Mouse (Mus musculus): ENCODE measurements around the gene Slc7a8. TPM values are rescaled to one million over a fixed set of nuclear protein-coding genes. Genes with fewer than 3 reads are reported as not detected.

Gene Slc7a8
- total RNA-seq (2021) = 10 to 100 TPM; 28.1 to 56.8 TPM
- long read RNA-seq, experiment 1, partial matches to known transcripts = 2 of 7 reads
- long read RNA-seq, experiment 1, other reads (novel, unspliced or antisense) = 5 of 7 reads
- long read RNA-seq, experiment 2, full-length matches to known transcripts = 3 of 5 reads
- long read RNA-seq, experiment 2, partial matches to known transcripts = 0 of 5 reads
- long read RNA-seq, experiment 2, other reads (novel, unspliced or antisense) = 2 of 5 reads

DNA sequence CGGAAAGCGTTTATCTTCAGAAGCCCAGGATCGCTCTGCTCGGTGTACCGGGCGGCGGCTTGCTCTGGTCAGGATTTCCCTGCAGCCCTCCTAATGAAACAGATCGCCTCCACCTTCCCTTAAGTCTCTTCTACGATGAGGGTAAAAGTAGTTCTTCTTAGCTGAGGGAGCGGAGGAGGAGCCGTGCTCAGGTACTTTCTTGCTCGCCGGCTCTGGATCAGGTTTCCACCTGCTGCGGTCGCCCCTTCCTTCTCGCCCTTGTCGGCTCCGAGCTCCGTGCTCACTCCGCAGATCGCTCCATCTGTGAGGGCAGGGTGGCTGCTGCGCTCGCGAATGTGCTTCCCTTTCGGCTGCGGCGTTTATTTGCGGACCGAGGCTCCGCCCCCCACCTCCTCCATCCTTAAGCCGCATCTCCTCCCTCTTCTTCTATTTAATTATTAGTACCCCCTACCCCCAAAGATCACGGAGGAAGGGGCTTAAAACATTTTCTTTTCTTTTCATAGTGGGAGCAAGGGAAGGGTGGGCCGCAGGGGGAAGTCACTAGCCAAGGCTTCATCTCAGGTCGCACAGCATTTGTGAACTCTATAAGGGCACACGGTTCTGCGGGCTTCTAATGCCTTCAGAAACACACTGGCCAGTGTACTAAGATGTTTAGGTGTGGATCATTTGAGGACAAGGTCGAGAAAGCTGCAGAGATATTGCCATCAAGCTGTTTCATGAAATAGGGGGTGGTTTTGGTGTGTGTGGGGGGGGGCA lies at the start of gene Slc7a8:
TSS of gene Slc7a8 (minus strand) at position 337 of the 756 bp plus-strand sequence.
- DNase-seq = peak; percentile 72 to 76

DNA sequence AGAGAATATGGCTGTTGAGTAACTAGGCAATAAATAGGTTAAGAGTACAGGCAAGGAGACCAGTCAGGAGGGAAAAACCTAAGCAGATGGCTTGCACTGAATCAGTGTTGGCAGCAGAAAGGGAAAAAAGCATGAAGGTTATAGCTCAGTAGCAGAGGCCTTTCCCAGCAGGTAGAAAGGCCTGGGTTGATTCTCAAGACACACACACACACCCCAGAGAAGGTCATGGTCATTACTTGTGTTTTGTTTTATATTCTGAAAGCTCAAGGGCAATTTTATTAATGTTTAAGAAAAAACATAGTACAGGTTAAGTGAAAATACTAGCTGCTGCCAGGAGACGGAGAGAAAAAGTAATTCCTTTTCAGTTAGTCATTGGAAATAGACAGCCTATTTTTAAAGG lies 42.0 kb upstream of the Slc7a8 start:
- DNase-seq = no peak

DNA sequence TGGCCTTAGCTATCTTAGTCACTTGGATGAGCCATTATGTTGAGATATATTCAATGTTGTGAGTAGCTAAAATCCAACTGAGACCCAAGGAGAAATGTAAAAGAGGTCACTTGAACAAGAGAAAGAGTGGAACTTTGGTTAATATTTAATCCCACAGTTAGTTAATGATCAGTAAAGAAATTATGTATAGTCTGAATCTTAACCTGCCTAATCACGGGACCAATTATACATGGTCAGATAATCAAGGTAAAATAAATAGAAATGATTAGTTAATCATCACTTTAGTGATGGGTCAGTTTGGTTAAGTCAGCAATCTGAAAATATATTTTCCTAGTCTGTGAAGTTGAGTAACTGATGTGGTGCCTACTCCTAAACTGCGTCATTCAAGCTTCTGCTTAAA lies 40.6 kb upstream of the Slc7a8 start:
- DNase-seq = no peak

DNA sequence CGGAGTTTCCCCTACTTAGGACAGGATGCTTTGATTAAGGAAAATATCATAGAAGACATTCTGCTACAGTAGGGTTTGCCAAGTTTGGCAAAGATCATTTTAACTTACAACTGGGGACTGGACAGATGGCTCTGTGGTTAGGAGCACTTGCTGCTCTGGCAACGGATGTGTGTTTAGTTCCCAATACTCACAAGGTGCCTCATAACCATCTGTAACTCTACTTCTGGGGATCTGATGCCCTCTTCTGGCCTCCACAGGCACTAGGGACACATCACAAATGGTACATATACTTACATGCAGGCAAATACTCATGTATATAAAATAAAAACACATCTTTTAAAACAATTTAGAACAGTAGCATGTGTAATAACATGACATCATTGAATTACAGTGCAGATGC lies 36.0 kb upstream of the Slc7a8 start:
- peak; percentile 44 to 53 for DNase-seq

DNA sequence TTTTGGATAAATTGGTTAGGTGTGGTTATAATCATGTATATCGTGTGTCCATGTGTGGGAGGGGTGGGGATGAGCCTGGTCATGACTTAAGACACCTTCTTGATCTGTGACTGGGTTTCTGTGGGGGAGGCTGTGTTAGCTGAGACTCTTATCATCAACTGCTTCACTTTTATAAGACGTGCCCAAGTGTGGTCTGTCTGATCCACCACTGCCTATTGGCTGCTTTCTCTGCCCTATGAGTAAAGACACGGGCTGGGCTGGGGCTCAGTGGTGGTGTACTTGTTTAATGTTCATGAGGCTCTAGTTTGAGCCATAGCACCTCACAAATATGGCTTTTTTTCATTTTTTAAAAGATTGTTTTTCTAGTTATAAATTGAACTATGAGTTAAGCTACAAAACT lies 34.0 kb upstream of the Slc7a8 start:
- no peak for DNase-seq

DNA sequence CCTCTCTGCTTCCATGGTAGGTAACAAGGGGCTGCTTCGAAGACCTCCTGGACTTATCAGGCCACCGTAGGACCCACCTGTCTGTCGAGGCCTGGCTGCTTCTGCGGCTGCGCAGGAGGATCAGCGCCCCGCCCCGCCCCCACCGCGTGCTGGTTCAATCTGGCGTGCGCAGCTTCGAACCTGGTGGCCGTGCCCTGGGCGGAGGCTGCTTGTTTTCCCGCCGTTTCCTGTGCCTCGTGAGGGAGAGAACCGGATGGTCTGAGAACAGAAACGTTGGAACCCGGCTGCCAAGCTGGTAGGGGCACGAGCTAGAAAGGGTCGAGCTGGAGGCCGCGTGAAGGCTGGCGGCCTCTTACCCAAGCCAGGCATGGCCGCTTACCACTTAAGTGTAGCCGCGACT lies 32.2 kb upstream of the Slc7a8 start, which contains the start of gene Rnf212b:
TSS of gene Rnf212b (plus strand) at position 151 of the 400 bp plus-strand sequence.
- no peak for DNase-seq

DNA sequence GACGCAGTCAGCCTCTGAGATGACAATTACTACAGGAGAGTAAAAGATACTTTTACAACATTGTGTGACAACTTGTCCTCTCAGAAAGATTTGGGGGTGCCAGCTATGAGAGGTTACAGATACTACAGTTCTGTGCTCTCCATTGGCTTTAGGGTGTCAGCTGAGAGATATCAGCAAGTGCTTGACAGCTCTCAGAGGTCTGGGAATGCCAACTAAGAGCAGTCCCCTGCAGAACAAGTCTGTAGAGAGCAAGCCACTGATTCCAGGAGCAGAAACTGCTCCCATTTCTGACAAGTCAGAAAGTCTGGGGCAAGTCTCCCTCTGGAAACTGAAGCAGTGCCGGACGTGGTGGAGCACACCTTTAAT lies 27.9 kb upstream of the Slc7a8 start:
- DNase-seq = no peak

DNA sequence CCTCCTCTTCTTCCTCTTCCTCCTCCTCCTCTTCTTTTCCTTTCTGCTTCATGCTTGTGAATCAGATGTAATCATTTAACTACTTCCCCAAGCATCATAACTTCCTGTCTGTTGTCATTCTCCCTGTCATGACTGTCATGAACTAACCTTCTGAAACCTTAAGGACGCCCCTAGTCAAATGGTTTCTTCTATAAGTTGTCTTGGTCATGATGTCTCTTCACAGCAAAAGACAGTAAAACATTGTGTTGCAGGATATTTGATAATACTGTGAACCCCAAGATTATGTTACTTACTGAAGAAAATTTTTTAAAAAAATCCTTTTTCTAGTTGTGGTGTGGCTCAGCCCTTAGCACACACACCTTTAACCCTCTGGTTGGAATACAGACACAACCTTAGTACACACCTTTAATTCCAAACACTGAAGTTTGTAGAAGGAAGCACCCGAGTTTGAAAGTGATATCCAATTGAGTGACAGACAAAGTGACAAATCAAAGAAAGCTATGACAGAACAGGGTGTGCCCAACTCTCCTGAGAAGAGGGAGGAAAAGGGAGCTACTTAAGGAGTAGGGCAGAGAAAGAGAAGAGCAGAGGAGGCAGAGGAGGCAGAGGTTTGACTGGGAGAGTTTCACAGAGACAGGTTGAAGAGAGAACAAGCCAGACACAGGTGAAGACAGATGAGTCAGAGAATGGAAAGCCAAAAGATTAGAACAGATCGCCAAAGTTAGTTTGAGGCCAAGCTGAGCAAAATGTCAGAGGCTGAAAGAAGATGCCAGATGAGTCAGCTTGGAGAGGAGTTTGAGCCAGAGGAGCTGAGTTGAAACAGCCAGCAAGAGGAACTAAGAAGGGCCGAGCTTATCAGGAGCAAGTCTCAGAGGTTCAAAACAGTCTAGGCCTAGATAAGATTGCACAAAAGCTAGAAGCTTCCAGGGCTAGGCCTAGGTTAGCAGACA lies 27.2 kb upstream of the Slc7a8 start:
- peak; percentile 38 to 48 for DNase-seq

DNA sequence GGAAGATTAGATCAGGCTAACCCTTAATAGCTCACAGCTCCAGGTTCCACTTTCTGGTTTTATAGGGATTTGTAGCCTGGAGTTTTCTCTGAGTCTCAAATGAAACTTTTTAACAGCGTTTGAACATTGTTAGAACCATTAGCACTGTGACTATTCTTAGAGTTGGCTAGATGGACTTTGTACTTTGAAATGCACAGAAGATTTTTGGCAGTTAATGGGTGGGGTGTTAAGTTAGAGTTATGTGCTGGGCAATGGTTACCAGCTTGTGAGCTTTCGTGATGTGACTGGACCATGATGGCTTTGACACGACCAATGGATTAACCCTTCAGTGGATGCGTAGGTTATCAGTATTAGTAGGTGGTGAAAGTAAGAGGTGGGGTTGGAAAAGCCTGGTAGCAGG lies 24.4 kb upstream of the Slc7a8 start:
- DNase-seq = no peak

DNA sequence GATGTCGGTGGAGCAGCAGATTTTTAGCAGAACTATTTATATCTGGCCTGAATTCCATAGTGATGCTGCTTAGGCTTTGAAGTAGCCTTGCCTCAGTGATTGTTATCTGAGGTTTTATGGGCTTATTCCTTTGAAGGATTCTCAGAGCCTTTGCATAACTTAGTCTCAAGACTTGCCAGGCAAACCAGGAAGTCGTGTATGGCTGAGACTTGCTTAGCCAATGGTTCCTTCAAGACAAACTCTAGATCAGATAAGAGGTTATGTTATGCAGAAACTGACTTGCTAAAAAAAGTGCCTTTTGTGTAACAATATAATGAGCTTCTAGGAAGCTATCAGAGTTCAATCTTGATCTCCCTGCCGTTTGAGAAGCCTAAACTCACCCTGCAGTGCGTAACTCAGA lies 20.7 kb upstream of the Slc7a8 start:
- no peak for DNase-seq

DNA sequence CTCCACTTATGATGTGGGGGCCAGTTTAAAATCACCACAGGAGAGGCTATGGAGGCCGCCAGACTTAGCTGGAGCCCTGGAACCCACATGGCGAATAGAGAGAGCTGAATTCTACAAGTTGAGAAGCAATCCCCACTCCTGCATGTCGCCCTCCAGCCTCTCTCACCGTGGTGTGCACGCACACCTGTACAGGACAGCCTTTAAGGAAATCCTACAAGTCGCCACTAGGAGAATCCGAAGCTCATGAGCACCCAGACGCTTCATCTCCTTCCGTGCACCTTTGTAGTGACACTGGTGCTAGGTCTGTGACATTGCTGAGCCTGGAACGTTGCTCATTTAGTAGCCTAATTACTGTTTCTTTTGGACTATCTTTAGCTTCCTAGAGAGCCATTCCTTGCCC lies 17.9 kb upstream of the Slc7a8 start:
- DNase-seq = no peak

DNA sequence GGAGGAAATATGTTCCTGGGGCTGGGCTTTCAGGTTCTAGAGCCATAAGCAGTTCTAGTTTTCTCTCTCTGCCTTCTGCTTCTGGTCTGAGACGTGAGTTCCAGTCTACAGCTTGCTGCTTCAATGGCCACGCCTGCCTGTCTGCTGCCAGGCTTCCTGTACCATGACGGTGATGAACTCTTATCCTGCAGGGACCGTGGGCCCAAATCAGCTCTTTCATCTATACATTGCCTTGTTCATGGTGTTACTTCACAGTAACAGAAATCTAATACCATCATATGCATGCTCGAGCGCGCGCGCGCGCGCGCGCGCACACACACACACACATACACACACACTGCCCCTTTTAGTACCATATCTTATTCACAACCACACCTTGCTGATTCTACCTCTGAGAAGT lies 15.0 kb upstream of the Slc7a8 start:
- no peak for DNase-seq

DNA sequence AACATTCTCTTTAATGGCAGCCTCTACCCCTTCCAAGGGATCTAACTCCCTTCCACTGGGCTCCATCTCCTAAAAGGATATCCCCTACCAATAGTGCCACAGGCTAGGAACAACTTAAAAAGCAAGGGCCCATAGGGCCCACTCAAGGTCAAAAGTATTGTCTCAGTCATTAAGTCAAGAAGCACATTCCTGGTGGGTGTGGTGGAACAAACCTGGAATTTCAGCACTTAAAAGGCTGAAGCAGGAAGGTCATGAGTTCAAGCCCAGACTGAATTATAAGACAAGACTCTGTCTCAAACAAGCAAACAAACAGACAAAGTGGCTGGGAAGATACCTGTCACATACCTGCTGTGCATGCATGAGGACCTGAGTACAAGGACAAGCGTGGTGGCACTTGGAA lies 14.2 kb upstream of the Slc7a8 start:
- DNase-seq = no peak

DNA sequence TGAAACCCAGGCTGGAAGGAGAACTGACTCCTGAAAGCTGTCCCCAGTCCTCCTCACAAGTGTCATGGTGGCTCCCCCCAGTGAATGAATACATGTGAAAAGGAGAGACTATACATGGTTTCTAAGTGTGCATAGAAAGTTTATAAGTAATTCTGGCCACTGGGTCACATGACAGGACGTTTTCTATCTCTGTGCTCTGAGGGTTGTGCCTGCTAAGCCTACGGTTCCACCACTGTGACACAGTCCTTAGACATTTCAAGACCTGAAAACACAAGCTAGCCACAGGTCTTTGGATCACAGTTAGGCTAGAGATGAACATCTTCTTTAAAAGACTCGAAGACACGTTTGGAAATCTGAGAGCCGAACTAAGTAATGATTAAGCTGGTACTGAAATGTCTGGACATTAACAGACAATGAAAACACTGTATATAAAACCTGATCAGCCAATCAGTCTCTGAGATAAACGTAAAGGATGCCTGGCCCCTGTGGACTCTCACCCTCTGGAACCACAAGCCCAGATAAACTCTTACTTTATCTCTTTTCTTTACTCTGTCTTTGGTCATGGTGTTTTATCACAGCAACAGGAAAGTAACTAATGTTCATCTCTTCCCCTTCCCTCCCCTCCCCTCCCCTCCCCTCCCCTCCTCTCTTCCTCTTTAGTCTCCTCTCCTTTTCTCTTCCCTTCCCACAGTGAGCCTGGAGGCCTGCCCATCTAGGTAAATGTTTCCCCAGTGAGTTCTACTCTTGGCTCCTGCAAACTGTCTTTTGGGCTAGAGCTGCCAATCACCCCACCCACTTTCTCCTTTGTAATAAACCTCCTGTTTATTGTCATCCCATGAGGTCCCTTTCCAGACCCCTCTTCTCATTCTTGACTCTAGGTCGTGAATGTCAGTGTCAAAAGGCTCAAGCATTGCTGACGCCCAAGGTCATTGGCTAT lies 12.4 kb upstream of the Slc7a8 start:
- no peak for DNase-seq

DNA sequence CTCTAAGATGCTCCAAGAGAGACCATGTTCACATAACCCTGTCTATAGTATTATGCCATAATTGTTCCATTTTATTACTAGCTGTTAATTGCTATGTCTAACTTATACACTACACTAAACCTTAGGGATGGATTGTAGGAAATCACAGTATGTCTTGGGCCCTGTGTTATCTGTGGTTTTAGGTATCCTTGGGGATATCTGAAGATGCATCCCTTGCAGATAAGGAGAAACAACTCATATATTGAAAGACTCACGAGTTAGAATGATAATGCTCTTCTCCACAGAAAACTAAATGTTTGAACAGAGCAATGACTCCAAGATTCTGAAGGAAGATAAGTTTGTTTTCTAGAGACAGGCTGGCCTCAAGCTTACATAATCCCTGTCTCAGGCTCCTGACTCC lies 11.6 kb upstream of the Slc7a8 start:
- DNase-seq = no peak

DNA sequence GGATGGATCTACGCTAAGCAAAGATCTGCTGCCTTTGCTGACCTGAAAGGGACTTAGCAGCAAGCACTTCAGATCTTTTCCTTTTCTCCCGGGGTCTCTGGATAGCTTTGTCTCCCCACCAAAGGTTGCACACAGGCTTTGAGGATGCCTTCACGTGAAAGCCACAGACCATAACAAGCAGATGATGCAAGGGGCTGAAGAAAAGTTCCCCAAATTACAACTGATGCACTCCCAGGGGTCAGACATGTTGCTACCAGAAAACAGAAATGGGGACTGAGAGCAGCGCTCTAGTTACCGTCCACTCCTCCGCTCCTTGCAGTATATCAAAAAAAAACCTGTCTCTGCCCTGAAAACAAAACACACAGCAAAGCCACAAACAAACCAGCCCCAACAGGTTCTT lies 10.4 kb upstream of the Slc7a8 start:
- no peak for DNase-seq

DNA sequence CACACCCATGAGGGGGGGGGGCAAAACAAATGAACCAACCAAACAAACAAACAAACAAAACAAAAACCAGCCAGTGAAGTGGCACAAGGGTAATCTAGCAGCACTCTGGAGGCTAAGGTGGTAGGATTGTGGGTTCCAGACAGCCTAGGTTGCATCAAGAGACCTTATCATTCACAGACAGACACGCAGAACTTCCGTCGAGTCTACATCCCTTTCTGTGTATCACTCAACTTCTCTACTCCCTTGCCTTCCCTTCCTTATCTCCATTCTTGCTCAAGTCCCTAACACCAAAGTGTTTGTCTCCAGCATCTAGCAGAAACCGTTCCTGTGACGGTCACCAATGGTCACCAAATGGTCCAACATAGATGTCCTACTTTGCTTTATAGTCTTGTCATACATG lies 6.5 kb upstream of the Slc7a8 start:
- DNase-seq = no peak

DNA sequence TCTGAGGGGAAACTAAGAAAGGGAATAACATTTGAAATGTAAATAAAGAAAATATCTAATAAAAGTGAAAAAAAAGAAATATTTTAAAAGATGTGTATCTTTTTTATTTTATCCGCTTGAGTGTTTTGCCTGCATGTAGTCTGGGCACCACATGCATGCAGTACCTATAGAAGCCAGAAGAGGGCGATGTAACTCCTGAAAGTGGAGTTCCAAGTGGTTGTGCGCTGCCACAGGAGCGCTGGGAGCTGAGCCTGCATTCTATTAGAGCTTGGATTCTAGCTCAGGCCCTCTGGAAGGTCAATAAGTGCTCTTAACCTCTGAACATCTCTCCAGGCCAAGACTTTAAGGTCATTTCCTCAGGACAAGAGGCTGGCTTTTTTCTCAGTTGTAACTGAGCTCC lies 5.5 kb upstream of the Slc7a8 start:
- no peak for DNase-seq

DNA sequence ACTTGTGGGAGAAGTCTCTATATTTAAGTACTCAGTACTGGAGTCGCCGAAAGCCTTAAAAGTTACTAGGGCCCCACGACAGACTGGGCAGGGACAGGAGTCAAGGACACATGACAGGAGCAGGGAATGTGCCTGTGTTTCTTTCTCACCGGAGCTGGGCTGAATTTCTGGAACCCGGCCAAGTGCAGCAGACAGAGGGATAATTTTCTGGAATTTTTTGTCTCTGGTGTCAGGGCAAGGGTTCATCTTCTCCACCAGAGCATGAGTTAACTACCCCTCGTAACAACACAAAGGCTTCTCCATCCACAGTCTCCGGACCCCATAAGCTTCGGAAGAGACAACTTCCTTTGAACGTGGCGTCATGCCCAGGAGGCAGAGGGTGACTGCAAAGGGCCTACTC lies 4.7 kb upstream of the Slc7a8 start:
- DNase-seq = peak; percentile 51 to 64

DNA sequence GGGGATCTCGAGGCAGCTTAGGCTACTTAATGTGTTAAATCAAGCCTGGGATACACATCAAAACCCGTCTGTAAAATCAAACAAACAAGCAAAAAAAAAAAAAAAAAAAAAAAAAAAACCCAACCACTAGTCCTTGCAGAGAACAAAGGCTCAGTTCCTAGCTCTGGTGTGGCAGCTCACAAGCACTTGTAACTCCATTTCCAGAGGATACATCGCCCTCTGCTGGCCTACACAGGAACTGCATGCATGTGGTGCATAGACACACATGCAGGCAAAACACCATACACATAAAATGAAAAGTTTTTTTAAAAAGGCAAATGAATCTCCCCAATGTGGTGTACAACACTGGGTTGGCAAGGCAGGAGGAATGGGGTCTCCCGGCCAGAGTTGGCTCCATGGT lies 4.2 kb upstream of the Slc7a8 start:
- DNase-seq = peak; percentile 80 to 83

DNA sequence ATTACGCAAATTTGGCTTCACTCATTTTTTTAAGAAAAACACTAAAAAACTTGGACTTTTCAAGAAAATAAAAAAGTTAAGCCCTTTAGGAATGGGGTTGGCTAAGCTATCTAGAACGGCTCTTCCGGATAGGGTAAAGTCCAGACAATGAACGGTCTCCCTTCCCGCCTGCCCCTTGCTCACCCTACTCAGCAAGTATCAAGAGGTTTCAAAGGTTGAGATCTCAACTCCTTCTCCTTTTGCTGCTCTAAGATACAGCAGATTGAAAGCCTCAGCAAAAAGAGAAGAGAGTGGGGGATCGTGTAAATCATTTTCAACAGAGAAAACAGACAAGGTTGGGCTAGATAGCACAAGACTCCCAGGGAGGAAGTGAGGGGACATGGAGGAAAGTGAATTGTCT lies 1.2 kb upstream of the Slc7a8 start:
- DNase-seq = no peak
